Mouse (Mus musculus): ENCODE data around the gene Atf5. TPM values are rescaled to one million over a fixed set of nuclear protein-coding genes. Genes with fewer than 3 reads are reported as not detected.

The Atf5 gene
- 100 to 1,000 TPM in 1 of 2 experiments, 10 to 100 TPM in 1; 59.8 to 104 TPM for total RNA-seq (2021)
- long read RNA-seq, experiment 1, partial matches to known transcripts, result 19 of 21 reads
- long read RNA-seq, experiment 1, other reads (novel, unspliced or antisense), result 0 of 21 reads
- long read RNA-seq, experiment 2, partial matches to known transcripts, result 31 of 32 reads
- long read RNA-seq, experiment 2, other reads (novel, unspliced or antisense), result 0 of 32 reads

DNA sequence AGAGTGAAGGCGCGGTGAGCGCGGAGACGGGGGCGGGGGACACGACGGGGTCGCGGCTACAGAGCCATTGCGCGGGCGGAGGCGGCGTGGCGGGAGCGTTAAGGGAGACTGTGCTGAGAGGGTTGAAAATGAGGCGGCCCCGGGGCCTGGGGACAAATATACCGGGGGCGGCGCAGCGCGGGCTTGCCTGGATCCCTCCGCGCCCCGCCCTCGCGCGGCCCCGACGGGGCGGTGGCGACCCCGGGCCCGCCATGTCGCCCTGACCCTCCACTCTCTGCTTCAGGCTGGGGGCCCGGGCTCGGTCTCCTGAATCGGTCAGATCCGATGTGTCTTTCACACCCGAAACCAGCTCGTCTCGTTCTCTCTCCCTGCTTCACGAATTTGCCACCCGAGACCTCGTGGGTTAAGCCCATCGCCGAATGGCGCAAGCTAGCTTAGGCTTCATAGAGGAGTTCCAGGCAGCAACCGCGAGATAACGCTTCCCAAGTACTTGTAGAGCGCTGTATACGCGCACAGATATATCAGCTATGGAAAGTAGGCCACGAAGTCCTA lies at the start of gene Atf5:
TSS of gene Atf5 (minus strand) at position 189 of the 552 bp plus-strand sequence.
- DNase-seq (ENCODE audit: low spot score in 2 of 2), result peak in 1 of 2 experiments; percentile 60

DNA sequence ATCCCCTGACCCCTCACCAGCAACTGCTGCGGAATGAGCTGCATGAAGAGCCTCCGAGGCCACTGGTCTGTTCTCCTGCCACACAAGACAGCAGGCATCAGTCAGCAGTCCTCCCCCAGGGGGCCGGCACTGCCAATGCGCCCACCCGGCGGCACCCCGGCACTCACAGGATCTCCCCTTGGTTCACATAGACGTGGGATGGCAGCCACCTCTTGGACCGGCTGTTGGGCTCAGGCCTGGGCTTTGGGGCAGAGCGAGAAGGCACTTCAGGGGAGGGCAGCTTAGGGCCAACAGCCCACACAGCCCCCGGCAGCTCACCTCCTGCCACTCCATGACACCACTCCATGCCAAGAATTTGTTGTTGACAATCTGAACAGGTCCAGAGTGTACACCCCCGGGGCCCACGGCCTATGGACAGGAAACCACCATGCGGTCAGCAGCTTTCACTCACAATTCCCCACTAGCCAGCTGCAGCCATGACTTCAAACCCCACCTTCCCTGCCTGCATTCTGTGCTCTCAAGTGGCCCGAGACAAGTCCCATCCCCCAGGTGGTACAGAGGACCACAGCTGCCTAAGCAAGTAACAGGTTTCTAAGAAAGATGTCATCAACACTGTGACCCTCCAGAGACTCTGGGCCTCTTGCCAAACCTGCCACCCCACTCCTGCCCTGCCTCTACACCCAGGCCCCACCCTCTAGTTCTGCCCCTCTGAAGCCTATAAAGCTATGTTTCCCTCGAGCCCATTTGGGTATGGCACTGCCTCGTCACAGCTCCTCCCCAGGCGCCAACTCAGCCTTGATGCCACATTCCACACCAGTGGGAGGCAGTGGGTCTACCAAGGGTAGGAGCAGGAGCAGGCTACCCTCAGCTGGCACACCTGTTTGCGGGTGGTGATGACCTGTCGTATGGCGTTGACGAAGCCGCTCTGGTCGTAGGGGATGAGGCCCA lies 48.4 kb upstream of the Atf5 start:
- no peak for DNase-seq (ENCODE audit: low spot score in 2 of 2)

DNA sequence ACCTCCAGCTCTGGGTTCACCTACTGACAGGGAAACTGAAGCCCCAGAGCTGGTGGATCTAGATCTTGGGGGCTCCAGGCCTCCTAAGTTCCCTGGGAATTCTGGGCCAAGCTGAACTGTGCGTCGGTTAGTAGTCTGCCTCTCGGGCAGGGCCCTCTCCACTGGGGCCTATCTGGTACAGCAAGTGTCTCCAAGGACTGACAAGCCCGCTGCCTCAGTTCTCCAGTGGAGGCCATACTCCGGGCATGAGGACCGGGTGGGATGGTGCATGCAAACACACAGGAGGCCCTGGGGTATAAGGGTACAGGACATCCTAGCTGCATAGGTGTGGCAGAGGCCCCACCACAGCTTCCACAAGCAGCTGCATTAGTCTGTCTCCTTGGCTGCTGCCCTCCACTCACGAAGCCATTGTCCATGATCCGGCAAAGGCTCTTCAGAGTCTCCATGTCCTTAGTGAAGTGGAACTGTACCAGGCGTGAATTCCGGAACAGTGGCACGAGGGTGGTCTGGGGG lies 47.6 kb upstream of the Atf5 start:
- DNase-seq (ENCODE audit: low spot score in 2 of 2), result no peak

DNA sequence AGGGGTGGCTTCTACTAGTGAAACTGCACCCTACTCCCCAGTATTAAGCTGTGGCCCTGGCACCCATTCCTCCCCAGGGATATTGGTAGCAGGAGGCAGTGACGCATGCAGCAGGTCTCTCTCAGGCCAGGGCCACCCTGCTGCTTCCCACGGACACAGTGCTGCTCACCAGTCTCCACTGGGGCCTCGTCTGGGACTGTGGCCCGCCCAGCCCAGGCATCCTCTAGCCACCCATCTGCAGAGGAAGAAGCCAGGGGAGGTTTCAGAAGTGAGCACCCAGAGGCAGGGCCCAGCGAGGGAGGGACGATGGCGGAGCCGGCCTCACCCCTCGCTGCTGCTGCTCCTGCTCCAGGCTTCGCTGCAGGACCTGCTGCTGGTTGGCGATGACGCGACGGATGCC lies 46.8 kb upstream of the Atf5 start:
- DNase-seq (ENCODE audit: low spot score in 2 of 2), result no peak

DNA sequence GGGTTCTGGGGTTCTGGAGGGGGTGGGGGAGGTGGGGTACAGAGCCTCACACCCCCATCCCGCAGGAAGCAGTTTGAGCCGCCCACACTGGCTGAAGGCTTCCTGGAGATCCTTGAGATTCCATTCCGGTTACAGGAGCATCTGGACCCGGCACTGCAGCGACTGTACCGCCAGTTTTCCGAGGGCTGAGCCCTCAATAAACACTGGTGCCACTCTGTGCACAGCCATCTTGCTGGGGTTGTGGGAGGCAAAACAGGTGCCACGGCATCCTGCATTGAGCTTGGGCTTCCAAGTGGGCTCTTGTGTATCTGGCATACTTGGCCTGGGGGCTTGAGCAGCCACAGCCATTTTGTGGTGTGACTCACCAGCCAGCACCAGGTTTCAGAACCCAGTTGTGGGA lies 46.0 kb upstream of the Atf5 start:
- no peak for DNase-seq (ENCODE audit: low spot score in 2 of 2)

DNA sequence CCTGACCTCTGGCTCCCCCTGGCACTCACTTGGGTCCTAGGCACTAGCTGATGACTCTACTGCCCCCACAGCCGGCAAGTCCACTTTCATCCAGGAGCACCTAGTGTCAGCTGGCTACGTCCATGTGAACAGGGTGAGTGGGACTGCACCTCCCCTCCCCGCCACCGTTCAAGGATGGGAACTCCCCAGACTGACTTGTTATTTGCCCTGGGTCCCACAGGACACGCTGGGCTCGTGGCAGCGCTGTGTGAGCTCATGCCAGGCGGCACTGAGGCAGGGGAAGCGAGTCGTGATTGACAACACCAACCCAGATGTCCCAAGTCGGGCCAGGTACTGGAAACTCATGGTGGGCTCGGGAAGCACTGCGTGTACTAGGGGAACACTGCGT lies 45.0 kb upstream of the Atf5 start:
- no peak for DNase-seq (ENCODE audit: low spot score in 2 of 2)

DNA sequence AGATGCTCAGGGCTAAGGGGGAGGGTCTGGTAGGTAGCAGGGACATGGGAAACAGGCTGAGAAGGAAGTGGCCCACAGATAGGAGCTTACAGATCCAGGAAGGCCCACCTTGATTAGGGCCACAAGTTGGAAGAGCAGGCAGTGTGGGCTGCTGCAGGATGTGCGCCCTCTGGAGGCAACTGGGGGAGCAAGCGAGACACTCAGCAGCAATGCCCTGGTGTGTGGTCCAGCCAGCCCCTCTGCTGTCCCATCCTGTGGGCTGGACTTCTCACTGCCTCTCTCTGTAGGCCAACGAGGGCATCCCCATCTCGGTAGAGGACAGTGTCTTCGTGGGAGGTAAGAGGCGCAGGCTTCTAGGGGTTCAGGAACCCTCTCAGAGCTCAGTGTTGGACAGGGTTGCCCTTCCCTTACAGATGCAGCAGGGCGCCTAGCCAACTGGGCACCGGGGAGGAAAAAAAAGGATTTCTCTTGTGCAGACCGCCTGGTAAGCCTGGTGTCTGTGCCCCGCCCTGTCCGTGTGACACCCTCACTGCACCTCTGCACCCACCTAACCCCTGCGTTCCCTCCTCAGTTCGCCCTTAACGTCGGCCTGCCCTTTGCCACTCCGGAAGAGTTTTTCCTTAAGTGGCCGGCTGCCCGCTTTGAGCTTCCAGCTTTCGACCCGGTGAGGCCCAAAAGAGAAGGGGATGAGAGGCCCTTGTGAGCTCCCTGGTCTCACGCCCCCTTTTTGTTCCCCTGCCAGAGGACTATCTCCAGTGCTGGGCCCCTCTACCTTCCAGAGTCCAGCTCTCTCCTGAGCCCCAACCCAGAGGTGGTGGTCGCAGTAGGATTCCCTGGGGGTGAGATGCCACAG lies 44.3 kb upstream of the Atf5 start:
- DNase-seq (ENCODE audit: low spot score in 2 of 2), result peak in 1 of 2 experiments; percentile 64

DNA sequence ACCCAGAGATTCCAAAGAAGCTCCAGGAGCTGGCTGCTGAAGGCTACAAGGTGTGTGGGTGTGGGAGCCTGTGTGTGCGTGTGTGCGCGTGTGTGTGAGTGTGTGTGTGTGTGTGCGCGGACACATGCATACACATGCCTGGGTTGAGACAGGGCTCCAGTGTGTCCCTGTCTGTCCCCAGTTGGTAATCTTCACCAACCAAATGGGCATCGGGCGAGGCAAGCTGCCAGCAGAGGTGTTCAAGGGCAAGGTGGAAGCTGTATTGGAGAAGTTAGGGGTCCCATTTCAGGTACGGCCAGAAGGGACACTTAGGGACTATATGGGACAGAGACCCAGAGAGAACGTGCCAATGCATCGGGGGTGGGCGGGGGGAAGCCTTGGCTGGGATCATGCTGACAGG lies 43.4 kb upstream of the Atf5 start:
- no peak for DNase-seq (ENCODE audit: low spot score in 2 of 2)

DNA sequence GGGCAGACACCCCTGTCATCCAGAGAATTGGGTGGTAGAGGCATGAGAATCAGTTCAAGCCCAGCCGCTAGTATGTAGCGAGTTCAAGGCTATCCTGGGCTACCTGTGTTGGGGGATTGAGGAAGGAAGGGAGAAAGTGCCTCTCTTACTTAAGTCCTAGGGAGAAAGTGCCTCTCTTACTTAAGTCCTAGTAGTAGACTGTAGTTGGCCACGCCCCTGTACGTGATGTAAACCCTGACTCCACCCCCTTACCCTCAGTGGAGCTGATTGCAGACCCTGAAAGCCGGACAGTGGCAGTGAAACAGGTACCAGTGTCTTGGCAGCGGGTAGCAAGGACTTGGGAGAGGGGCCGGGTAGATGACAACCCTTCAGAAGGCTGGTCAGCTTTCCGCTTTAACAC lies 41.4 kb upstream of the Atf5 start:
- no peak for DNase-seq (ENCODE audit: low spot score in 2 of 2)

DNA sequence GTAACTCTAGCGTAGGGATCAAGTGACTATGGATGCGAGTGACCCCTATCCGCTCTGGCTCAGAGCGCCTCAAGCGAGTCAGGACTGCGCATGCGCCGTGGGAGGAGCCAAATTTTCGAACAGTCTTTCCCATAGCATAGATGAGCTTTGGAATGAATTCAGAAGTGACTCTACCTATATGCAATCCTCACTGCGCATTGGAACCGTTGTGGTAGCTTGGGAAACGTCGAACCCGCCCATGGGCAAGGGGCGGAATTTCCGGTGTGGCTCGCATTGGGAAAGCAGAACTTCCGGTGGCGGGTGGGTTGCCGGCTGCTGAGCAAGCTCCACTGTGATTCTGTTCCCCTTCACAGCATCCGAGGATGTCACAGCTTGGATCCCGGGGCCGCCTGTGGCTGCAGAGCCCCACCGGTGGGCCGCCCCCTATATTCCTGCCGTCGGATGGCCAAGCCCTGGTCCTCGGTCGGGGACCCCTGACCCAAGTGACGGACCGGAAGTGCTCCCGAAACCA lies 40.6 kb upstream of the Atf5 start, which contains the start of gene Pnkp:
TSS of gene Pnkp (plus strand) at position 98 of the 511 bp plus-strand sequence.
- peak; percentile 56 to 79 for DNase-seq (ENCODE audit: low spot score in 2 of 2)

DNA sequence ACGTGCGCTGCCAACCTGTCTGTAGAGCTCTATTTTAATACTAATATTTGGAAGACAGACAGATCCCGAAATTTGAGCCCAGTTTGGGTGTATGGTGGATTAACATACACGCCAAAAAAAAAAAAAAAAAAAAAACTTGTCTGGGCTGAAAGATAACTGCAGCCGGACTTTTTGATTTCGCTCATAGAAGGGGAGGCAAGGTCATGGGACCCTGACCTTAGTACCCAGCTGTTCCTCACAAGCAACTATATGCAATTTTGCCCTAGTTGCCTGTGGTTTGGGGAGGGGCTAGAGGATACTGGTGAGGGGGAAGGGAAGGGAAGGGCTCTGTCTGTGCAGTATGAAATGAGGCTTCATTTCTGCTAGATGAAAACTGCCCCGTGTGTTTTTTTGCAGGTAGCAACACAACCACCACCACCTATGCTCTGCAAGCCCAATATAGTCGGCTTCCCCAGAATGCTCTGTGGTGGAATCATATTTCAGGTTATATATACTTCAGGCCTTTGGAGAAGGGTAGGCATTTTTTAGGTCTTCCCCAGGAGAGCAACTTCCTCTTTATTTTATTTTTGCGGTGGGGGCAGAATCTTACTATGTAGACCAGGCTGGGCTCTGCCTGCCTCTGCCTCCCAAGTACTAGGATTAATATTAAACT lies 39.9 kb upstream of the Atf5 start:
- DNase-seq (ENCODE audit: low spot score in 2 of 2), result no peak

DNA sequence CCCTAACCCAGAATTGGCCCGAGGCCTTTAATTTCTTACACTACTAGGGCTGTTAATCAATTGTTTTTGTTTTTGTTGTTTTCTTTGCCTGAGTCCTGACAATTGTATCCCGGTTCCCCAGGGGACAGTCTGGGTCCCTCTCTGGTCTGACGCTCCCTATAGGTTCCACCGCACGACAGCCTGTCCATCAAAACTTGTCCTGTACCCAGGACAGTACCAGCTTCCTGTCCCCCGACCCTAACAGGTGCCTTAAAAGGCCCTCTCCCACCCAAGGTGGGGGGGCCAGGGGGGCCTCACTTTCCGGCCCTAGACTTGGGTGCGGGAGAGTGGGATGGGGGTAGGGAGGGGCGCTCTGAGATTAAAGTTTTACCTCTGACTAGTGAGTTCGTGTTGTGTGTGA lies 38.6 kb upstream of the Atf5 start:
- no peak for DNase-seq (ENCODE audit: low spot score in 2 of 2)

DNA sequence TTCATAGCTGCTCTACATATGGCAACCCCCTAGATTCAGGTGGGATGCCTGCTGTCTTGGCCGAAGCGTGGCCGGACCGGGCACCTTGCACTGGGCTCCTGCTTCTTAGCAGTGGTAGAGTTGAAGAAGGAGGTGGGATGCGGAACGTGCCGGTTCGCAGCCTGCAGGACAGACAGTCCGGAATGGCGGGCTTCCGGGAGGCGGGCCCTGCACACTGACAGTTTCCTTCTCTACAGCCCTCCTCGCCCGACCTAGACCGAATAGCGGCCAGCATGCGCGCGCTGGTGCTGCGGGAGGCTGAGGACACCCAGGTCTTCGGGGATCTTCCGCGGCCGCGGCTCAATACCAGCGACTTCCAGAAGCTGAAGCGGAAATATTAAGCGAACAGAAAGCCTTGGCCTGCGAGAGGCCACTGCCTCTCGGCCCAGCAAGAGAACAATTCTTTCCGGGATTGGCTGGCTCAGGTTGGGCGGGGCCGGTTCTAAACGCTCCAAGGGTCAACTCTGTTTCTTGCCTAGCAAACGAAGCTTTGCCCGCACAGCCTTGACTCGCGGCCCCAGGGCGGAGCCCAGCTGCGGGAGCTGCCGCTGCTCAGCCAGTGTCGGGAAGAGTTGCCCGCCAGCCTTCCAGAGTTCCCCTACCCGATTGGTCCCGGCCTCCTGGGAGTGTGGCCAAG lies 38.0 kb upstream of the Atf5 start:
- peak; percentile 67 to 85 for DNase-seq (ENCODE audit: low spot score in 2 of 2)

DNA sequence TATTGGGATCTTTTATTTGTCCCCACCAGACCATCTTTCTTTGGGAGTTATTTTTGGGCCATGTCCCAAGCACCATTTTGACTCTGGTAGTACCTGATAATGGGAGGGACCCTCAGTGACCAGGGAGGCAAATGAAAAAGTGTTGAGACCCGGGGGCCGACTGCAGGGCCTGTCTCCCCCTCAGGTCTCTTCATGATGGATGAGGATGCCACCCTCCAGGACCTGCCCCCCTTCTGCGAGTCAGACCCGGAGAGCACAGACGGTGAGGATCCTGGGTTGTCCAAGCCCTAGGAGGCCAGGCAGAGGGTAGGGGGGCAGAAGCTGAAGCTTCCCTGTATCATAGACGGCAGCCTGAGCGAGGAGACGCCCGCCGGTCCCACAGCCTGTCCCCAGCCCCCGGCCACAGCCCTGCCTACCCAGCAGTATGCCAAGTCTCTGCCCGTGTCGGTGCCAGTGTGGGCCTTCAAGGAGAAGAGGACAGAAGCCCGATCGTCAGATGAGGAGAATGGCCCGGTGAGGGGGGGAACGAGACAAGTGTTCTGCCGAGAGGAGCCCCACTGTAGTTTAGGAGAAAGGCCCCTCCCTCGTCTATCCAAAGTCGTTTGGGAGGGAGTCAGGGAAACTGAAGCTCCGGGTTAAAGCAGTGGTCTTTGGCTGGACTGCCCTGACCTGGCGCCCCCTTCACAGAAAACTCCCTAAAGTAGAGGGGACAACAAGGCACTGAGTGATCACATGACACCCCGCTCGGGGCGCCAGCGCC lies 37.3 kb upstream of the Atf5 start:
- no peak for DNase-seq (ENCODE audit: low spot score in 2 of 2)

DNA sequence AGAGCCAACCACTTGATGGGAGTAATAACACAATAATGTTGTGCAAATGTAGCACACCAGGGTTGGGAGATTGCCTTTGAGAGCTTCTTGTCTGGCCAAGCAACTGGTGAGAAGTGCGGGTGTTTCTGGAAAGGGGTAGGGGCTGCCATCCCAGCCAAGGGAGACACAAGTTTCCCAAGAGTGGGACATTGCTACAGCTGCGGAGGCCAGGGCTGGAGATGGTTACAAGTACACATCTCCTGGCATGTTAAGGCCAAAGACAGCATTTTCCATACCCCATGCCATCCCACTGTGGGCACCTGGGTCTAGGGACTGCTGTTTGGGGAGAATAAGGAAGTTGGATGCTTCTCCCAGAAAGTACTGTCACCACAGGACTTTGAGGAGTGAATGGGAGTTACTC lies 36.6 kb upstream of the Atf5 start:
- DNase-seq (ENCODE audit: low spot score in 2 of 2), result no peak

DNA sequence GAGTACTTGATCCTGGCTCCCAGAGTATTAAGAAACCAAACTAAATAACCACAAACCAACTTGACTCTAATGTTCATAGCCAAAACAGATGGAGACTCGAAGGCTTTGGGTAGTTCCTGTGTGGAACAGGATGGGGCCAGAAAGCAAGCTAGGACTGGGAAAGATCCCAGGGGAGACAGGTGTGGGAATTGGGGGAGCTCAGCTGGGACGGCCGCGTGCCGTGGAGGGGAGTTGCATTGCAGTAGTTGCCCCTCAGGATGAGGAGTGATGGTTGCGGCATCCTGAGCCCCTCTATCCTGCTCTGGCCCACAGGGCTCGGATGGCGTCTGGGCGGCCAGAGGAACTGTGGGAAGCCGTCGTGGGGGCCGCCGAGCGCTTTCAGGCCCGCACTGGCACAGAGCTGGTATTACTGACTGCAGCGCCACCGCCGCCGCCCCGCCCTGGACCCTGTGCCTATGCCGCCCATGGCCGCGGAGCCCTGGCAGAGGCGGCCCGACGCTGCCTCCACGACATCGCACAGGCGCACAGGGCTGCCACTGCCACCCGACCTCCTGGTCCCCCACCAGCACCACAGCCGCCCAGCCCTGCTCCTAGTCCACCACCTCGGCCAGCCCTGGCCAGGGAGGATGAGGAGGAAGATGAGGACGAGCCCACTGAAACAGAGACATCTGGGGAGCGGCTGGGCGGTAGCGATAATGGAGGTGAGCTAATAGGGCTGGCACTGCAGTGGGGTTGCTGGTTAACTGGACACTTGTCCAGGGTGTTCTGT lies 36.0 kb upstream of the Atf5 start:
- DNase-seq (ENCODE audit: low spot score in 2 of 2), result no peak

DNA sequence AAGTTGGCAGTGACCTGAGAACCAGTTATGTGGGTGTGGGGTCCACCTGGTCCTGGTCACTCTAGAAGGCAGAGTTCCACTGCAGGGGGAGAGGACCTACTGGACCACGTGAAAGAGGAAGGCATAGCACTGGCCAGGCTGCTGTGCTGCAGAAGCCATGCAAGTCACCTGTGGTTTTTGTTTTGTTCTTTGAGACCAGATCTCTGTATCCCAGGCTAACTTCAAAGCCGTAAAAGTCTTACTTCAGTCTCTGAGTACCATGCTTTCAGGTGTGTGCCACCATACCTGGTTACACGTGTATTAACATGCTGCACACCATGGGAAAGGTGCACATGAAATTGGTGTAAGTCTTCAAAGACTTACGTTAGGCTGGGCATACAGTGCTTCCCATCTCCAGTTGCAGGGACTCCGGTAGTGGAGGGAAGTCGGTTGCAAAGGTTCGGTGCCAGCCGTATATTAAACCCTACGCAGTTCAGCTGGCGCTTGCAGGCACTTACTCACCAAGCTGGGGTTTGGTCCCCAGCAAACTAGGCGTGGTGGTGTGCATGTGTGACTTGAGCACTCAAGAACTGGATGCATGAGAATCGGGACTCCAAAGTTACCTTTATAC lies 35.3 kb upstream of the Atf5 start:
- no peak for DNase-seq (ENCODE audit: low spot score in 2 of 2)

Measured in adrenal gland, postnatal 4 days (tissue).